Mouse (Mus musculus): ENCODE data around the gene Lbr.

DNA sequence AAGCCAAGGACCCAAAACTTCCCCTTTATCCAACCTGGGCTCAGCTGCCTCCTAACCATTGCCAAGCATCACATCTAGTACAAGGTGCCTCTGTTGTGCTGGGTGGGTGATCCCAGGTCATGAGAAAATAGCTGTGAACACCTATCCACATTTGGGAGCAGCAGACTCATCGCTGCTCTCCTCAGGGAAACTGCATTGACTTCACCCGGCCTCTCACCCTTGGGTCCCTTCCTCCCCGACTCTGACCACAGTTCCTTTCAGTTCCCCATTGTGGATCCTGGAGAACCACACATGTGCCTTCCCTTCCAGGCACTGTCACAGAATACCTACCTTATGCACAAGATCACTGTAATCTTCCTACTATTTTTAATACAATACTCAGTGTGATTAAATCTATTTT lies 2.9 kb upstream of the Lbr start:
- TF ChIP-seq CTCF (conservative IDR thresholded peaks at IDR 0.05; ENCODE audit: low read length) (no peak), POU5F1 (IDR thresholded peaks at IDR 0.05; ENCODE audit: borderline replicate concordance, low read length) (no peak)

Data from E14TG2a.4 (cell line).